Mouse (Mus musculus) granulocyte monocyte progenitor cell, adult 5-6 weeks (primary cell): ENCODE results near the gene Trpv1. TPM values are rescaled to one million over a fixed set of nuclear protein-coding genes. Genes with fewer than 3 reads are reported as not detected.
A peak's percentile ranks its signal among the peaks of the same experiment; 100 is the strongest.

Experiments
- ATAC-seq: replicated peaks from 2 replicates; pipeline ENCODE4 v1.8.0; 2016; ENCODE audit warnings: mild to moderate bottlenecking, moderate TSS enrichment, inconsistent platforms; ENCODE audit not compliant: poor library complexity, severe bottlenecking
- total RNA-seq, 2 experiments: library from RNA; stranded (forward) in 1 of 2; stranded (reverse) in 1 of 2; fragments of 200-712, 200-1000 nt in 1 of 2; fragments of >200 nt in 1 of 2; fragmentation: Nextera tagmentation in 1 of 2; gene quantifications; 2 replicates each; pipeline ENCODE4 v1.2.3; 2014 to 2017

Gene Trpv1
- total RNA-seq, 2 experiments from 2014 or later = not detected

DNA sequence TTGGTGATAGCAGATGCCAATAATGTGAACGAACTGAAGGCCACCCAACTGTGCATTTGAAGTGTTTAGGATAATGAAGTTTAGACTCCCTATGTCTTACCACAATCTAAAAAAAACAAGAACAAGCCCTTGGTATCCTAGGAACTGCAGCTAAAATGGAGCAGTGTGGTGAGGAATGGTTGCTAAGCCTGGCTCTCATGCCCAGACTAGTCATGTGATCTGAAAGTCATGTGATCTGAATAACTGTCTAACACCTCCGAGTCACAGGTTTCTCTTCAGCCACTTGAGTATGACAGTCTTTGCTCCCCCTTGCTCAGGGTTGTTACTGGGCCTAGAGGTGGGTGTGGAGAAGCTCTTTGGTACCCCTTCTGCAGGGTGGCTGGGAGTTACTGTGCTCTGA is 1.6 kb upstream of the Trpv1 start:
- ATAC-seq = no peak

DNA sequence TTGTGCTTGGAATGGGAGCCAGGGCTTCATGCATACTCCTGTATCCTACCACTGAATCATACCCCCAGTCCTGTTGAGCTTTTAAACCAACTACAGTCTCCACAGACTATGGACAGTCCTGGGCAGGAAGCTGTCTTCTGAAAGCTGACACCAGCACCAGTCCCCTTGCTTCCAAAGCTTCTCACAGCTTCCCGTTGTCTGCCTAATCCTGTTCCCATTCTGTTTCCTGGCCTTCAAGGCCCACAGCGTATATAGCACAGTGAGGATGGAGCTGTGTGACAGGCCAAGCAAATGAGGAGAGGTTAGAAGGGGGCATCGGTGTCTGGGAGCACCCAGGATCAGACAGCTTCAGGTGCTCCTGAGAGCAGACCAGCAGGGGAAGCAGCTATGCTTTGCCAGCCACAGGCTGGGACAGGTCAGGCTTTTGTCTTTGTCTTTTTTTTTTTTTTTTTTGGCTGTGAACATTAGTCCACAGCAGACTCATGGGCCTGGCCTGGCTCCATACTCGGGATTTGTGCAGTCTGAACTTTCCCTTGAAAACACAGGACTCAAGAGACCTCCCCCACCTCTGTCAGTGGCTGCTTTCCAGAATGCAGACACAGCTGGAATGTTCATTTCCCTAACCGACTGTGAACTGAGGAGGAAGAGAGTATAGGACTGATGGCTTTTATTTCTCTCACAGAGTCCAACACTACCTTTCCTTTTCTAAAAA is 2.1 kb downstream of the Trpv1 start:
- ATAC-seq = no peak

DNA sequence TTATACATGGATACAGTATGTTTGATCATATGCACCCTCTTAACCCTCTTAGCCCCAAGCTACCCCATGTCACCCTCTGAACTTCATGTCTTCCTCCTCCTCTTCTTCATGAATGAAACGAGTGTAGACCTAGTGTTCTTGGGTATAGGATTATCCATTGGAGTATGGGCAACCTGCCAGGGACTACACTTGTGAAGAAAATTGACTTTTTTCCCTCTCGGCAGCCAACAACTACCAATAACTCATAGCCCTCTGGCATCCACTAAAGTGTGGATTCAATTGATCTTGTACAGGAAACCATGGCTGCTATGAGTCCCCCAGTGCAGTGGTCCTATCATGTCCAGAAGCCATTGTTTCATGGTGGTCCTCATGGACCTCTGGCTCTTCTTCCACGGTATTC is 2.6 kb downstream of the Trpv1 start:
- no peak for ATAC-seq

DNA sequence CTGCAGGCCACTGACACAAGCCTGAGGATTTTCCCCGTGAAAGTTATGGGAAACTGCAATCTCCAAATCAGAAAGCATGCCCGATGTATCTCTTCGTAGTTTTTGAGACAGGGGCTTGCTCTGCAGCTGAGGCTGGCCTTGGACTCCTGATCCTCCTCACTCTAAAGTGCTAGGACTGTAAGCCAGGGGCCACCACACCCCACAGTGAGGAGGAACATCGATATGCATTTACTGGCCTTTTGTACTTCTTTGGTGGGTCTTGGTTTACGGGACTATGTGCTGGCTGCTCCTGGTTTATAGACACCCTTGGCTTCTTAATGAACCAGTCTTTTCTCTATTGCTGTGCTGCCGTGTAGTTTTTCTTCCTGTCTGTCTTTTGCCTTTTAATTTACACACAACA is 8.1 kb downstream of the Trpv1 start:
- ATAC-seq = no peak

DNA sequence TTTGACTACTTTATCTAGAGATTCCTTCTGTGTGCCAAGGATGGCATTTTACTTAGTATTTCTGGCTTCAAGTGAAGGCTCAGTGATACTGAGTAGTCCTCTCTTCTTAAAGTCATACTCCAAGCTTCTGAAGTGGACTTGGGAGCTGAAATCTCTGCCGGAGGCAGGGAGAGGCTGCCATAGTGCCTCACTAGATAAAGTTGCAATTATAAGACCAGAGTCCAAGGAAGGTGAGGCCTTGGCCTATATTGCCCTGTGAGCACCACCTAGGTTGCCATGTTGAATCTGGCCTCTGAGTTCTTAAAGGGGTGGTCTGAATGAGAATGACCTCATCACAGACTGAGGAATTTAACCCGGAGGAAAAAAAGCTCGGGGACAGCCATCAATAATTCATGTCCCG is 8.7 kb downstream of the Trpv1 start:
- no peak for ATAC-seq

DNA sequence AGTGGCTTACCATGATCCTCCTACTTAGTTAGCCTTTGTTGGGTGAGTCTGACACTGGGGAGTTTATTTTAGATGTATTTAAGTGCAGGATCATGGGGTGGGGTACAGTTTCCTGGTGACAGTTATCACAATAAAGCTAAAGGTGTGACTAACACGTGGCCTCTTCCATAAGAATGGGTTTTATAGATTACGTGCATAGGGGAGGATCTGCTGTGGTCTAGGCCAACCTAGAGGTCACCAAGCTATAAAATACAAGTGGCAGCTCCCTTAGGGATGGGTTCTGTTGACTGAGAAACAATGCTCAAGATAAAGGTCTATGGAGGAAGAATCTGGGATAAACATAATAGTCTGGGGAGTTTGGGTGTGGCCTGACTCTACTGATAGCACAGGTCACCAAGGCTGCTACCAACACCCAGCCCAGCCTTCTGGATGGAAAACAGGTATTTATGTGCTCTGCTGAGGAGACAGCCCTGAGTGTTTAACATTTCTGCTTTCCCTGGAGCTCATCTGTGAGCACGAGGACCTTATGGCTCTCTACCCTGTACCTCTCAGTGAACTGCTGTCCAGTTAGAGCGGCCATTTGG is 23.4 kb downstream of the Trpv1 start:
- no peak for ATAC-seq

DNA sequence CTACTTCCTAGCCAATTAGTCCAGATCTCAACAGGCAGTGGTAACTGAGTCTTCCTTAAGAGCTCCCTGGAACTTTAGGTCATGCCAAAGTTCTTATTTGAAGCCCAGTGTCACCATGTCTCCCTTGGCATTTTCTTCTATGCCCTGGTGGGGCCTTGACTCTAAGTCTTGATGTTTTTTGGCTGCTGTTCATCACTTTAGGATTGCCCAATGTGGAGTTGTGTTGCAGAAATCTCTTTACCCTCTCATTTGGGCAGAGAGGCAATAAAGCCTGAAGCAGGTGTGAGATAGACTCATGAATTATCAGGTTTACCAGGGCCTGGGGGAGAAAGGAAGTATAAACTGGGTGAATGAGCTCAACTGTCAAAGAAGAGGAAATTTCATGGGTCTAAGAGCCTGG is 24.6 kb downstream of the Trpv1 start:
- ATAC-seq = no peak

DNA sequence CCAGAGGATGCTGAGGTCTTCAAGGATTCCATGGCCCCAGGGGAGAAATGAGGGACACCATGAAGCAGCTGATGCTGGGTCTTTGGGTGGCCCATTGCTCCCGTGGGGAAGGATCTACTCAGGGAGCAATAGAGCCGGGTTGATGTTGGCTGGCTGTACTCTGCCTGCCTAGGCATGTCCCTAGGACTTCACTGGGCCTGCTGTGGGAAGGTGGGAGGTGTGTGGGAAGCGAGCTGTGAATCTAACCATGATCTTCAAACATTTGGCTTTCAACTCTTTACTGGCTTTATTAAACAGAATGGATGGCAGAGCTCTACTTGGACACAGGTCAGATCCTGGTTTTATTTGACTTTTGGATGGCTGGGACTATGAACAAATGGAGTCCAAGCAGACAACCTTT is 26.4 kb downstream of the Trpv1 start:
- no peak for ATAC-seq

DNA sequence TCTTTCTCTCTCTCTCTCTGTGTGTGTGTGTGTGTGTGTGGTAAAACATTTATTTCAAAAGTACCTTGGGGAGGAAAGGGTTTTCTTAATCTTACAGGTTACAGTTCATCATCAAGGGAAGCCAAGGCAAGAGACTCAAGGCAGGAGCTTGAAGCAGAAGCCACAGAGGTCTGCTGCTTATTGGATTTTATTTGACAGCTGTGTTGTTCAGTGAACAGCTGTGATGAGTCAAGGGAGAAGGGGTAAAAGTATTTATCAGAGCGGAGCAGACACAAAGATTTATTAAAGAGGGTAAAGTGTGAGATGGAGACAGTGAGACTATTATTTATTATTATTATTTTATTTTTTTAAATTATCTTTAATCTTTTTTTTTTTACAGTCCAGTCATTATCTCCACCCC is 27.3 kb downstream of the Trpv1 start:
- no peak for ATAC-seq

DNA sequence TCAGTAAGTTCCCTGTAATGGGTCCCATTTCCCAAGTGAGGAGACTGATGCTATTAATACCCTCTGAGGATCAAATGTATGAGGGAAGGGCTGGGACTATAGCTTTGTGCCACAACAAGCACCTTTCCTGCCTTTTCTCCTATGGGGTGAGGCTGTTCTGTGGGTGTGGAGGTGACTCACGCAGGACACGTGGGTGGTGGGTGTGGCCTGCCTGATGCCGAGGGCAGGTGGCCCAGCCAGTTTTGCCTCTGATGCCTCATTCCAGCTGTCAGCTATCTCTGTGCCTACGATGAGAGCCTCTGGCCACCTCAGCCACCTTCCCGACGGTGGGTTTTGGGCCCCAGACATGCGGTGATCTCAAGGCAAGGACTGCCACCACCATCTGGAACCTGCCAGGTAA is 33.2 kb downstream of the Trpv1 start, which contains the start of gene Trpv3:
Trpv3 (plus strand) TSS at position 122 of the 400 bp plus-strand sequence.
- ATAC-seq = no peak

DNA sequence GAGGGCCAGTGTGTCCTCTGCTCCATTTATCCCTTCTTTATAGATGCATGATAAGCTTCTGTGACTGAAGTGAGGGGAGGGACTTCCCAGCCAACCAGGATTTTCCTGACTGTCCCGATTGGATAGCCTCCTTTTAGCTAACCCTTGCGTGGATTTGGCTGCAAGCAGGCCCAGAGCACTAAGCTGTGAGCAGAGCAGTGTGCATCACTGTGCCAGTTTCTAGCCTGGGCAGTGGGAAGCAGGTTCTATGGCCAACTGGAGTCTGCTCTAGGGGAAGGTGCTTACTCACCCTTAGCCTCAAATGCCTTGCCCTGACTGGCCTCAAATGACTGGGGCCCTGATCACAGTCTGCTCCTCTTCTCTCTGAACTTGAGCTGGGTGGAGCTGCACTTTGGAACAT is 40.7 kb downstream of the Trpv1 start:
- no peak for ATAC-seq

DNA sequence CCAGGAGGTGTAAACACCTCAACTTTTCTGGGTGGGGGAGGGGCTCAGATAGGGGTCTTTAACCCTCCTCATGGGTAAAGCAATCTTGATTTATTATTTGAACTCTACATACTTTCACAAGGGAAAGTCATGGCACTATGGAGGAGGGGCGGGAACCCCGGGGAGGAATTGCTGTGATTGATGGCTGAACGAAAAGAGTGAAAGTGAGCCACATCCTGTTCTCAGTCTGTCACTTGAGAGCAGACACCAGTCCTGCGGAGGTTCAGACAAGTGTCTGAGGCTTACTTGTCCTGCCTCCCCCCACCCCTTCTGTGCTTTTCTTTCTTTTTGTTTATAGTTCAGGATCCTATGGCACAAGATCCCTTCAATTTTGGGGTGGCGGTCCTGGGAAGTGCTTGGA is 46.6 kb downstream of the Trpv1 start:
- ATAC-seq = no peak

DNA sequence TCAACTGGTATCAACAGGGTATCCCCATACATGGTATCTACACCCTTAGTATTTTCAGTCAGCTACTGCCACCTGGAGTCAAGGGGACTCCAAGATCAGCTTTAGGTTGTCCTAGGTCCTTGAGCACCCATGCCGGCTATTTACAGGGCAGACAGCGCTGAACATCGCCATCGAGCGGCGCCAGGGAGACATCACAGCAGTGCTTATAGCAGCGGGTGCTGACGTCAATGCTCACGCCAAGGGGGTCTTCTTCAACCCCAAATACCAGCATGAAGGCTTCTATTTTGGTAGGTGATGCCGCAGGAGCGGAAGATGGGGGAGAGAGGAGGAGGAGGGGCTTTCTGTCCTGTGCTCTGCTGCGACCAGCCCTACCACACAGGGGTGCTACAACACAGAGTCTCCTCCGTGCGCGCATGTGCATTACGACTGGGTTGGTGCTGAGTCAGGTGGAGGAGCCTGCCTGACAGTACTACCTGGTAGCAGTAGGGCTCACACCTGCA is 47.5 kb downstream of the Trpv1 start:
- peak; percentile 61 for ATAC-seq

DNA sequence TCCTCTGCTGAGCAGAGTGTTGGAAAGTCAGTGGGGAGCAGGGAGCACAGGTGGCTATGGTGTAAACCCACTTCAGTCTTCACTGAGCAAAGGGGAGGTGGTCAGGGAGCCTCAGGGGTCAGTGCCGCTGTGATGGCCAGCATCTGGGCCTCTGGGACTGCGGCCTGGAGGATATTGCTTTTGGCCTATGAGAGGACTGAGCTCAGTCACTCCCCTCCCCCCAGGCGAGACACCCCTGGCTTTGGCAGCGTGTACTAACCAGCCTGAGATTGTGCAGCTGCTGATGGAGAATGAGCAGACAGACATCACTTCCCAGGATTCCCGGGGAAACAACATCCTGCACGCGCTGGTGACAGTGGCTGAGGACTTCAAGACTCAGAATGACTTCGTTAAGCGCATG is 49.3 kb downstream of the Trpv1 start:
- ATAC-seq = no peak

DNA sequence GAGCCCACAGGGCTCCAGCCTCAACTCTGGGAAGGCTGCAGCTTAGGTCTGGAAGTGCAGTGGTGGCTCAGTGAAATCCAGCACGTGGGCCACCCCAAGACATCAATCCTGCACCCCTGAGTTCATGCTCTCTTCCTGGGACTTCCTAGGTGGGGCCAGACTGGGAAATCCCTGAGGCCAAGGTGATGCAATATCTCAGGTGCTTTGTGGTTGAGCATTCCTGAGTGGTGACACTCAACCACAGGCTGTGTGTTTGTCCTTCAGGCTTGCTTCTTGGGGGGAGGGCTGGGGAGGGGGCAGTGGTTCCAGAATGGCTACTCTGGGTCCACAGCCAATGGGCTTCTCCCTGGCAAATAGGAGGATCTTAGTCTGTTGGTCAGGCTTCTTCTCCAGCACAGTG is 49.8 kb downstream of the Trpv1 start:
- ATAC-seq = no peak

DNA sequence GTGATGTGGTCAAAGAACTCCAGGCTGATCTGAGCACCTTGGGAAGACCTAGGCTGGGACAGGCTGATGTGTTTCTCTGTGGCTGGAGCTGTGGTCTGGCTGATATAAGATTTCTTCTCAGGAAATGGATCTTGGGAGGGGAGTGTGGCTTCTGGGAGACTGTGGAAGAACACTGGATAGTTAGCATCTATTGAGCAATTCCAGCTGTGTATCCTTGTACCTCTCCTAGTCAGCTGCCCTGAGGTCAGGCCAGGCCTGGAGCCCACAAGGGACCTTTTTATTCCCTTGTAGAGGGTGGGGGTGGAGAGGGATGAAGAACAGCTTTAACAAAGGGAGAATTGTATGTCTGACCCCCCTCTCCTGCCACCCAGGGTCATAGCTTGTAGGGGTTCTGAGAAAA is 50.3 kb downstream of the Trpv1 start:
- ATAC-seq = no peak

DNA sequence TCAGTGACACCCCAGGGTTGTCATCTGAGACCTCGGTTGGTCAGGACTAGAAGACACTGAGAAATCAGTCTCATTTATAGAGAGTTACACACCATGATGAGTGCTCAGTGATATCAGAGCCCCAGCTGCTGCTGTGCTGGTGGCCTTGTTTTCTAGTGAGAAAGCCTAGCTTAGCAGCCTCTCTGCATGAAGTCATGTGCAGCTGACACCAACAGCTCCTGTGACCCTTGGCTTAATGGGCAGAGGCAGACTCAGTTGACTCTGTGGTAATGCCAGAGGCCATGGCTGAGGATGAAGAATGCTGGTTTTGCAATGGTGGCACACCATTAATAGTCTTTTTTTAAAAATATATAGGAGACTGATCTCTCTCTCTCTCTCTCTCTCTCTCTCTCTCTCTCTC is 55.5 kb downstream of the Trpv1 start:
- ATAC-seq = no peak

DNA sequence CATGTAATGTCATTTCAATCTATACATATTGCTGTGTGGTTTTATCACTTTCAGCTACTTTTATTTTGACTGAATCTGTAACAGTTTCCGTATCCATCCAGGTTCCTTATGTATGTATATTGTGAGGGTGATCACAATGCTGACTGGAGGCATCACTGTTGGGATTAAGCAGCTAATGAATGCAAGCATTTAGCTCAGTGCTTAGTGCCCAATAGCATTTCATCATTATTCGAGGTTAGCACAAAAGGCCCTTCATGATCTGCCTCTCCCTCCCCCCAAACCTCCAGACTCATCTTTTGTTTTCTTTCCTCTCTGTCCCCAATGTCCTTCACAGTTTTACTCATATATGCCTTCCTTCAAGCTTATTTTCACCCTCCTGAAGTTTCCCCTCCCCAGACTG is 69.0 kb downstream of the Trpv1 start:
- no peak for ATAC-seq
